8 mouse cellular contexts compared by ENCODE assay signal in the genomic region with DNA sequence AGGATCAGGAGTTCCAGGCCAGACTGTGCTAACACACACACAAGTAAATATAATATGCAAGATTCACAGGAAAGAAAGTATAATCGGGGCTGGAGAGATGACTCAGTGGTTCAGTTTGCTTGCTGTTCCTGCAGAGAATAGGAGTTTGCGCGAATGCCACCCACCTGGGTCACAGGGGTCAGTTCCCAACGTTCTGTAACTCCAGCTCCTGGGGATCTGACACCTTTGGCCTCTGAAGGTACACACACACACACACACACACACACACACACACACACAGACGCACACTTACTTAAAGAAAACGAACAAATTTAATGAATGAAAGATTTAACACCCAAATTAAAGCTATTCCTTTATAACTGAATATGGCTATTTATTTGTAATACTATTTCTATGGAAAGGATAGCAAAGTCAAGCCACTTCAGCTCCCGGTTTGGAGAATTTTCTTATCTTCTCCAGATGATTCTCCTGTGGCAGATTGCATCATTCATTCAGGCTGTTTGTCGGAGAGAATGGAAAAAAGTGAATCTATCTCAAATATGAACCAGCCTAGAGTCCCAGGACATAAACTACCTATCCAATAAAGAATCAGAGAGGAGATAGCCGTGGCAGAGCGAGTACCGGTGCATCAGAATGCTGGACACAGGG. TPM values are rescaled to one million over a fixed set of nuclear protein-coding genes. Genes with fewer than 3 reads are reported as not detected.
DNase-seq lines count a peak whose midpoint lies in the region; ATAC-seq and TF ChIP-seq lines count a peak whose summit lies in the region.

No protein-coding gene starts in this region.

- H3K27me3 ChIP-seq in intestine, embryonic 16.5 days (replicated peaks; ENCODE audit: control insufficient read depth, insufficient read depth, low read length), result no peaks in the 10 kb centered on the region
- H3K27me3 ChIP-seq in neural tube, embryonic 13.5 days, result no peaks in the 10 kb centered on the region

- no peaks in the 10 kb centered on the region for H3K9me3 ChIP-seq in intestine, embryonic 16.5 days (ENCODE audit: control insufficient read depth, low read length)
- H3K9me3 ChIP-seq in neural tube, embryonic 13.5 days, result no peaks in the 10 kb centered on the region

- 38% methylated on average over 11 of the region's 11 CpGs for WGBS in intestine, embryonic 16.5 days
- WGBS in neural tube, embryonic 13.5 days, result 46% methylated on average over 11 of the region's 11 CpGs

- peak overlapping the region; percentile 60 for H3K4me3 ChIP-seq in layer of hippocampus, adult 2 months
- H3K4me3 ChIP-seq in cortical plate, adult 2 months (ENCODE audit: insufficient read depth, low read length), result peak overlapping the region; percentile 48
- peak overlapping the region; percentile 57 for H3K4me3 ChIP-seq in intestine, embryonic 16.5 days (ENCODE audit: low read length)
- peak overlapping the region; percentile 52 for H3K4me3 ChIP-seq in neural tube, embryonic 13.5 days

- H3K27ac ChIP-seq in layer of hippocampus, adult 2 months, result peak overlapping the region; percentile 81
- H3K27ac ChIP-seq in cortical plate, adult 2 months (ENCODE audit: insufficient read depth, low read length), result no peak overlapping the region
- H3K27ac ChIP-seq in intestine, embryonic 16.5 days (ENCODE audit: low read length), result no peak overlapping the region
- H3K27ac ChIP-seq in neural tube, embryonic 13.5 days (replicated peaks), result no peak overlapping the region

- no peak for TF ChIP-seq CTCF in layer of hippocampus, adult 2 months (conservative IDR thresholded peaks at IDR 0.05)
- no peak for TF ChIP-seq CTCF in cortical plate, adult 2 months (IDR thresholded peaks at IDR 0.05; ENCODE audit: extremely low read depth, insufficient read depth, low read length)

- ATAC-seq in intestine, embryonic 16.5 days, result no peak
- no peak for ATAC-seq in neural tube, embryonic 13.5 days (ENCODE audit: low read depth)
- ATAC-seq in erythroid progenitor cell, adult 5-6 weeks (replicated peaks; ENCODE audit: low FRiP score, poor library complexity, severe bottlenecking), result no peak

- peak overlapping the region; percentile 72 for H3K4me2 ChIP-seq in intestine, embryonic 16.5 days (ENCODE audit: low read depth, low read length)
- H3K4me2 ChIP-seq in neural tube, embryonic 13.5 days, result peak overlapping the region; percentile 84

- intact Hi-C loops in gastrocnemius, postnatal 14 days (cut with DNase I; ENCODE audit: low total_unique reads), result no loop called here

- peak overlapping the region; percentile 73 for H3K9ac ChIP-seq in intestine, embryonic 16.5 days (ENCODE audit: low read depth, low read length)
- peak overlapping the region; percentile 77 for H3K9ac ChIP-seq in neural tube, embryonic 13.5 days

- H3K36me3 ChIP-seq in intestine, embryonic 16.5 days (ENCODE audit: control insufficient read depth, insufficient read depth, low read length), result no peaks in the 10 kb centered on the region
- H3K36me3 ChIP-seq in neural tube, embryonic 13.5 days, result 0 out of 2 replicates have a peak, but pooled peaks cover 3% of the 10 kb centered on the region

- no peak for TF ChIP-seq POLR2A in cortical plate, adult 2 months (IDR thresholded peaks at IDR 0.05; ENCODE audit: extremely low read depth, insufficient read depth, low read length)

- no peaks in the 10 kb centered on the region for H3K4me1 ChIP-seq in cortical plate, adult 2 months (ENCODE audit: control insufficient read depth, insufficient read depth, low read length)
- H3K4me1 ChIP-seq in intestine, embryonic 16.5 days (ENCODE audit: control insufficient read depth, insufficient read depth, low read length), result 0 out of 2 replicates have a peak, but pooled peaks cover 3% of the 10 kb centered on the region
- peaks cover 11% of the 10 kb centered on the region for H3K4me1 ChIP-seq in neural tube, embryonic 13.5 days (replicated peaks)

- no peak for DNase-seq in layer of hippocampus, adult 2 months (ENCODE audit: low spot score in 2 of 2)
- no peak for DNase-seq in layer of hippocampus, postnatal 25 days (ENCODE audit: extremely low spot score in 1 of 2, low spot score in 1 of 2)
- no peak for DNase-seq in ovary, postnatal 14 days (ENCODE audit: low spot score)
- DNase-seq in gastrocnemius, postnatal 14 days, result no peak

RNA-seq across cellular contexts. Expression of a gene that starts 8.8 kb away (rescaled TPM):
- 10 to 100 TPM; 27.7 to 28.5 TPM for total RNA-seq in layer of hippocampus, adult 2 months (2021)
- total RNA-seq in layer of hippocampus, postnatal 25 days (2021), result 10 to 100 TPM; 26.8 to 32.5 TPM
- polyA plus RNA-seq in cortical plate, adult 2 months (2012; rRNA removed), result 27.4 and 27.5 TPM in 2 replicates
- polyA plus RNA-seq in intestine, embryonic 16.5 days (2015; fragmentation: Nextera tagmentation; extraction: Ambion mirVana), result 48.0 and 57.1 TPM in 2 replicates
- 30.9 and 35.2 TPM in 2 replicates for polyA plus RNA-seq in neural tube, embryonic 13.5 days (2015; fragmentation: Nextera tagmentation; extraction: Ambion mirVana)
- 10 to 100 TPM; 13.0 to 16.2 TPM for total RNA-seq in gastrocnemius, postnatal 14 days (2021)
- total RNA-seq in erythroid progenitor cell, adult 5-6 weeks (2015; ENCODE audit: low replicate concordance), result 18.0 and 24.7 TPM in 2 replicates
- total RNA-seq in erythroid progenitor cell, adult 5-6 weeks (2017; ENCODE audit: low replicate concordance), result 1.9 and 16.4 TPM in 2 replicates

RNA-seq across cellular contexts. Expression of a gene that starts 53.6 kb away (rescaled TPM):
- total RNA-seq in layer of hippocampus, adult 2 months (2021), result 10 to 100 TPM; 81.2 to 81.8 TPM
- 10 to 100 TPM; 79.5 to 89.7 TPM for total RNA-seq in layer of hippocampus, postnatal 25 days (2021)
- polyA plus RNA-seq in cortical plate, adult 2 months (2012; rRNA removed), result 84.1 and 88.4 TPM in 2 replicates
- polyA plus RNA-seq in intestine, embryonic 16.5 days (2015; fragmentation: Nextera tagmentation; extraction: Ambion mirVana), result 73.9 and 80.4 TPM in 2 replicates
- 86.6 and 91.8 TPM in 2 replicates for polyA plus RNA-seq in neural tube, embryonic 13.5 days (2015; fragmentation: Nextera tagmentation; extraction: Ambion mirVana)
- total RNA-seq in gastrocnemius, postnatal 14 days (2021), result 100 to 1,000 TPM; 470 to 562 TPM
- total RNA-seq in erythroid progenitor cell, adult 5-6 weeks (2015; ENCODE audit: low replicate concordance), result 9.7 and 13.8 TPM in 2 replicates
- total RNA-seq in erythroid progenitor cell, adult 5-6 weeks (2017; ENCODE audit: low replicate concordance), result 1.7 and 14.9 TPM in 2 replicates

Comparison
In these comparisons a context has a peak if more than half of its experiments do, and no peak if none do; other contexts are left out.
1. RNA of a gene that starts 53.6 kb away (total RNA-seq): 470 to 562 TPM in gastrocnemius, postnatal 14 days, 79.5 to 89.7 TPM in layer of hippocampus, postnatal 25 days and 81.2 to 81.8 TPM in layer of hippocampus, adult 2 months; 1.7 to 14.9 TPM in erythroid progenitor cell, adult 5-6 weeks; every median in the first group is over 4 times any median in the second.
2. Peak in every context shown above with its lines, with median percentiles within 50 percentile points of each other: H3K4me3 ChIP-seq.